Mouse (Mus musculus): ENCODE results near the gene Tmbim7.

The Tmbim7 gene

GRCm38 (mm10) chr5:3665225-3665624 lies 14.2 kb downstream of the Tmbim7 start:
- DNase-seq (ENCODE audit: low read depth, low spot score): no peak

GRCm38 (mm10) chr5:3666585-3666984 lies 15.6 kb downstream of the Tmbim7 start:
- DNase-seq (ENCODE audit: low read depth, low spot score): no peak

- DNase-seq (ENCODE audit: low read depth, low spot score): no peak
These were observed 19.1 kb downstream of the Tmbim7 start for GRCm38 (mm10) chr5:3669938-3670554.

GRCm38 (mm10) chr5:3688298-3688697 lies 37.3 kb downstream of the Tmbim7 start:
- DNase-seq (ENCODE audit: low read depth, low spot score): no peak

- DNase-seq (ENCODE audit: low read depth, low spot score): no peak
These were observed 40.3 kb downstream of the Tmbim7 start for GRCm38 (mm10) chr5:3691283-3691682.

GRCm38 (mm10) chr5:3692956-3693355 lies 42.0 kb downstream of the Tmbim7 start:
- no peak for DNase-seq (ENCODE audit: low read depth, low spot score)

- no peak for DNase-seq (ENCODE audit: low read depth, low spot score)
These were observed 44.2 kb downstream of the Tmbim7 start for GRCm38 (mm10) chr5:3695191-3695590.

- no peak for DNase-seq (ENCODE audit: low read depth, low spot score)
These were observed 45.0 kb downstream of the Tmbim7 start for GRCm38 (mm10) chr5:3696031-3696430.

- DNase-seq (ENCODE audit: low read depth, low spot score): no peak
These were observed 49.0 kb downstream of the Tmbim7 start for GRCm38 (mm10) chr5:3700025-3700424.

- no peak for DNase-seq (ENCODE audit: low read depth, low spot score)
These were observed 51.2 kb downstream of the Tmbim7 start for GRCm38 (mm10) chr5:3702180-3702579.

GRCm38 (mm10) chr5:3715800-3716199 lies 64.8 kb downstream of the Tmbim7 start:
- DNase-seq (ENCODE audit: low read depth, low spot score): no peak

GRCm38 (mm10) chr5:3719371-3719770 lies 68.4 kb downstream of the Tmbim7 start:
- no peak for DNase-seq (ENCODE audit: low read depth, low spot score)

- DNase-seq (ENCODE audit: low read depth, low spot score): no peak
These were observed 71.9 kb downstream of the Tmbim7 start for GRCm38 (mm10) chr5:3722873-3723272.

GRCm38 (mm10) chr5:3723415-3723814 lies 72.4 kb downstream of the Tmbim7 start:
- no peak for DNase-seq (ENCODE audit: low read depth, low spot score)

- DNase-seq (ENCODE audit: low read depth, low spot score): no peak
These were observed 74.5 kb downstream of the Tmbim7 start for GRCm38 (mm10) chr5:3725491-3725890.

- no peak for DNase-seq (ENCODE audit: low read depth, low spot score)
These were observed 77.8 kb downstream of the Tmbim7 start for GRCm38 (mm10) chr5:3728820-3729219.
